Mouse (Mus musculus): ENCODE data around the gene Urb2. TPM values are rescaled to one million over a fixed set of nuclear protein-coding genes. Genes with fewer than 3 reads are reported as not detected.

Gene Urb2
- polyA plus RNA-seq (2015; fragmentation: Illumina TruSeq; extraction: RNeasy Lipid Tissue Mini Kit (QIAGEN cat#74804); ENCODE audit: insufficient read depth, low replicate concordance): 7.2 TPM

GRCm38 (mm10) chr8:124021237-124022227, at the start of gene Urb2, which contains the start of gene Taf5l:
Gene Urb2 (plus strand): TSS chr8:124021508.
Gene Taf5l (minus strand): TSS chr8:124021397.

DNA sequence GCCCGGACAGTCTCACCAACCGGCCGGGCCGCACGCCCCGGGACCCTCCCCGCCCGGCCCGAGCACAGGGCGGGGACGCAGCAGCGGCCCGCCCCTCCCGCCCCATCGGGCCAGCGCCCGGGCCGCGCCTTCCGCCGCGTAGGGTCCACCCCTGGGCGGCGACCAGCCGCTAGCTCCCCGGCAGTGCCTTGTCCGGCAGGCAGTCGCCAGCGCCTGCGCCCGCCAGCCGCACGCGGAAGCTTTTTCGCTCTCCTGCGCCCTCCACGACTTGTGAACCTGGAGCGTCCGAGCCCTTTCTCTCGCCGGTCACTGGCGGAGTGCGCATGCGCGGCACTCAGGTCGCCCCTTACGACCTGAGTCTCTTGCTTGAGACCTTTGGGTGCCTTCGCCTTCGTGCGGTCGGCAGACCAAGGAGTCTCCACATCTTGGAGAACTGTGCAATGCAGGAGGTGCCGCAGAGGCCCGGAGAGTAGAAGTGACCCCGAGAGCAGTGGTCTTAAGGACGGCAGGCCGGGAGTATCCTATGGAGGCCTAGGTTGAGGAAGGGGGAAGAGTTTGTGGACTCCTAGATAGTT, 38.4 kb upstream of the Urb2 start, which contains the start of gene Abcb10:
TSS of gene Abcb10 (minus strand) at position 297 of the 575 bp plus-strand sequence.

Other genes starting within 250 kb of the Urb2 start
- 3.2 TPM for gene Rab4a, start 215.5 kb upstream of the Urb2 start, polyA plus RNA-seq (2015; fragmentation: Illumina TruSeq; extraction: RNeasy Lipid Tissue Mini Kit (QIAGEN cat#74804); ENCODE audit: insufficient read depth, low replicate concordance)
- gene Ccsap, start 161.3 kb upstream of the Urb2 start, polyA plus RNA-seq (2015; fragmentation: Illumina TruSeq; extraction: RNeasy Lipid Tissue Mini Kit (QIAGEN cat#74804); ENCODE audit: insufficient read depth, low replicate concordance): 4.6 TPM
- not detected for gene Acta1, start 126.8 kb upstream of the Urb2 start, polyA plus RNA-seq (2015; fragmentation: Illumina TruSeq; extraction: RNeasy Lipid Tissue Mini Kit (QIAGEN cat#74804); ENCODE audit: insufficient read depth, low replicate concordance)
- 19.3 TPM for gene Nup133, start 72.2 kb upstream of the Urb2 start, polyA plus RNA-seq (2015; fragmentation: Illumina TruSeq; extraction: RNeasy Lipid Tissue Mini Kit (QIAGEN cat#74804); ENCODE audit: insufficient read depth, low replicate concordance)
- gene Abcb10, start 38.4 kb upstream of the Urb2 start, polyA plus RNA-seq (2015; fragmentation: Illumina TruSeq; extraction: RNeasy Lipid Tissue Mini Kit (QIAGEN cat#74804); ENCODE audit: insufficient read depth, low replicate concordance): 20.5 TPM
- 24.5 TPM for gene Taf5l, start 111 bp upstream of the Urb2 start, polyA plus RNA-seq (2015; fragmentation: Illumina TruSeq; extraction: RNeasy Lipid Tissue Mini Kit (QIAGEN cat#74804); ENCODE audit: insufficient read depth, low replicate concordance)
- 16.9 TPM for gene Galnt2, start 209.9 kb downstream of the Urb2 start, polyA plus RNA-seq (2015; fragmentation: Illumina TruSeq; extraction: RNeasy Lipid Tissue Mini Kit (QIAGEN cat#74804); ENCODE audit: insufficient read depth, low replicate concordance)